Mouse (Mus musculus) MEL (cell line): ENCODE results near the gene Ube2g2.

Experiments used
- BHLHE40 ChIP-seq: IDR thresholded peaks from 2 replicates; pipeline ENCODE4 v1.6.1; 2012; ENCODE audit warnings: low read depth, mild to moderate bottlenecking, inconsistent platforms, low read length, improper control_type of control experiment, borderline replicate concordance
- CTCF ChIP-seq, 3 experiments: IDR thresholded peaks in 2 of 3; conservative IDR thresholded peaks in 1 of 3; 2 replicates each; pipeline ENCODE4 v1.5.1; 2011 to 2012; ENCODE audit warnings: low read length in 3 of 3, low read depth in 2 of 3, mild to moderate bottlenecking in 2 of 3, improper control_type of control experiment in 1 of 3, inconsistent platforms in 1 of 3, mixed read lengths in 1 of 3, moderate library complexity in 1 of 3; ENCODE audit not compliant: control insufficient read depth in 1 of 3, insufficient read depth in 1 of 3, poor library complexity in 1 of 3, severe bottlenecking in 1 of 3
- MAX ChIP-seq: IDR thresholded peaks from 2 replicates; pipeline ENCODE4 v1.6.1; 2011; ENCODE audit warnings: low read length, improper control_type of control experiment
- MXI1 ChIP-seq: IDR thresholded peaks from 2 replicates; pipeline ENCODE4 v1.6.1; 2011; ENCODE audit warnings: mild to moderate bottlenecking, low read depth, low read length, improper control_type of control experiment
- RAD21 ChIP-seq: IDR thresholded peaks from 2 replicates; pipeline ENCODE4 v1.6.1; 2011; ENCODE audit warnings: mild to moderate bottlenecking, low read depth, low read length, improper control_type of control experiment
- SMC3 ChIP-seq: IDR thresholded peaks from 2 replicates; pipeline ENCODE4 v1.6.1; 2011; ENCODE audit warnings: low read depth, low read length, improper control_type of control experiment
- UBTF ChIP-seq: IDR thresholded peaks from 2 replicates; pipeline ENCODE4 v1.6.1; 2012; ENCODE audit warnings: low read depth, mild to moderate bottlenecking, inconsistent platforms, low read length, improper control_type of control experiment, moderate library complexity, borderline replicate concordance; ENCODE audit not compliant: insufficient read depth

DNA sequence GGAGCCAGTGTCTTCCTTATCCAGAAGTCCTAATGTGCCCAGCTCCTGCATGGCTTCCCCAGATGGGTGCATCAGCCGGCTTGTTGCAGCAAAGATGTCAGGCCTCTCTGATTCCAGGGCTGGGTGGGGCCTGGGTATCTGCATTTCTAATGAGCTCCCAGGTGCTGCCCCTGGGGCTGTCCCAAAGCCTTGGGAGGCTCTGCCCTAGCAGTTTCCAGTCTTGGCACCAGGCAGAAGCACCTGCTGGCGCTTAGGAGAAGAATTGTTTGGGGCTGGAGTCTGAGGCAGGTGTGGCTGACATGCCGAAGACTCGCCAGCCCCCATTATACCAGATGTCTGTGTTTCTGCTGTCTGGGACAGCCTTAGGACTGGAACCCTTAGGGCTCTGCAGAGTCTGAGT lies 48.6 kb downstream of the Ube2g2 start:
- TF ChIP-seq UBTF (no peak), BHLHE40 (no peak), SMC3 (no peak), MXI1 (no peak), MAX (no peak), CTCF (IDR thresholded peaks at IDR 0.05 in 2 of 3, conservative IDR thresholded peaks at IDR 0.05 in 1 of 3; ENCODE audit: control insufficient read depth in 1 of 3, insufficient read depth in 1 of 3, low read depth in 2 of 3, low read length in 3 of 3, poor library complexity in 1 of 3, severe bottlenecking in 1 of 3) (no peak), RAD21 (no peak)
